In genomic region chr7:138389071-138389470, GRCm38 (mm10) we compare ENCODE assay signal across 27 mouse cellular contexts. TPM values are rescaled to one million over a fixed set of nuclear protein-coding genes. Genes with fewer than 3 reads are reported as not detected.
"Had no signal": no experiment of that assay in that cellular context is flagged by ENCODE, and none has a peak within 500 bp of the region (broad histone marks: within the 10 kb centered on the region; RNA-seq: fewer than 3 reads in every experiment).

No protein-coding gene starts in this region.

- ATAC-seq: intestine, embryonic 16.5 days; lung, postnatal 0 days; midbrain, embryonic 15.5 days had no signal

- H3K9me3 ChIP-seq: limb, embryonic 12.5 days; limb, embryonic 15.5 days; liver, embryonic 13.5 days; midbrain, embryonic 12.5 days; midbrain, embryonic 15.5 days; neural tube, embryonic 13.5 days had no signal

- H3K36me3 ChIP-seq: limb, embryonic 12.5 days; limb, embryonic 15.5 days; liver, embryonic 13.5 days; midbrain, embryonic 12.5 days; midbrain, embryonic 15.5 days; neural tube, embryonic 13.5 days had no signal

- H3K4me3 ChIP-seq: layer of hippocampus, adult 2 months; left cerebral cortex, adult 2 months; limb, embryonic 12.5 days; limb, embryonic 15.5 days; liver, embryonic 13.5 days; midbrain, embryonic 12.5 days; midbrain, embryonic 15.5 days; myocyte; neural tube, embryonic 13.5 days had no signal

- H3K4me2 ChIP-seq: limb, embryonic 12.5 days; limb, embryonic 15.5 days; liver, embryonic 13.5 days; lung, embryonic 14.5 days; midbrain, embryonic 12.5 days; midbrain, embryonic 15.5 days; neural tube, embryonic 13.5 days had no signal

- H3K9ac ChIP-seq: limb, embryonic 12.5 days; limb, embryonic 15.5 days; liver, embryonic 13.5 days; lung, embryonic 14.5 days; midbrain, embryonic 12.5 days; midbrain, embryonic 15.5 days; neural tube, embryonic 13.5 days had no signal

- H3K27ac ChIP-seq: layer of hippocampus, adult 2 months; left cerebral cortex, adult 2 months; limb, embryonic 12.5 days; limb, embryonic 15.5 days; liver, embryonic 13.5 days; midbrain, embryonic 12.5 days; midbrain, embryonic 15.5 days; neural tube, embryonic 13.5 days had no signal

- DNase-seq: kidney, adult 18-20 months; kidney, adult 9 months; kidney, postnatal 14 days; kidney, postnatal 4 days; layer of hippocampus, postnatal 36 days; left cerebral cortex, postnatal 4 days; liver, embryonic 13.5 days; lung, embryonic 14.5 days; lung, postnatal 36 days; retina, postnatal 1 day; right cerebral cortex, postnatal 25 days; thymus, adult 18-20 months; thymus, postnatal 36 days had no signal

- H3K27me3 ChIP-seq: liver, embryonic 13.5 days; midbrain, embryonic 12.5 days; midbrain, embryonic 15.5 days; neural tube, embryonic 13.5 days had no signal

- H3K4me1 ChIP-seq: limb, embryonic 12.5 days; limb, embryonic 15.5 days; liver, embryonic 13.5 days; midbrain, embryonic 12.5 days had no signal

RNA-seq across cellular contexts. Expression of gene Tcerg1l, which starts 8.5 kb away (rescaled TPM):
- total RNA-seq: megakaryocyte-erythroid progenitor cell, adult 5-6 weeks; monocyte, adult 5-6 weeks; neutrophil, adult 5-6 weeks had no signal
- polyA plus RNA-seq: liver, embryonic 16.5 days; myocyte had no signal
